Mouse (Mus musculus): ENCODE measurements around the gene Sapcd2.

The Sapcd2 gene

DNA sequence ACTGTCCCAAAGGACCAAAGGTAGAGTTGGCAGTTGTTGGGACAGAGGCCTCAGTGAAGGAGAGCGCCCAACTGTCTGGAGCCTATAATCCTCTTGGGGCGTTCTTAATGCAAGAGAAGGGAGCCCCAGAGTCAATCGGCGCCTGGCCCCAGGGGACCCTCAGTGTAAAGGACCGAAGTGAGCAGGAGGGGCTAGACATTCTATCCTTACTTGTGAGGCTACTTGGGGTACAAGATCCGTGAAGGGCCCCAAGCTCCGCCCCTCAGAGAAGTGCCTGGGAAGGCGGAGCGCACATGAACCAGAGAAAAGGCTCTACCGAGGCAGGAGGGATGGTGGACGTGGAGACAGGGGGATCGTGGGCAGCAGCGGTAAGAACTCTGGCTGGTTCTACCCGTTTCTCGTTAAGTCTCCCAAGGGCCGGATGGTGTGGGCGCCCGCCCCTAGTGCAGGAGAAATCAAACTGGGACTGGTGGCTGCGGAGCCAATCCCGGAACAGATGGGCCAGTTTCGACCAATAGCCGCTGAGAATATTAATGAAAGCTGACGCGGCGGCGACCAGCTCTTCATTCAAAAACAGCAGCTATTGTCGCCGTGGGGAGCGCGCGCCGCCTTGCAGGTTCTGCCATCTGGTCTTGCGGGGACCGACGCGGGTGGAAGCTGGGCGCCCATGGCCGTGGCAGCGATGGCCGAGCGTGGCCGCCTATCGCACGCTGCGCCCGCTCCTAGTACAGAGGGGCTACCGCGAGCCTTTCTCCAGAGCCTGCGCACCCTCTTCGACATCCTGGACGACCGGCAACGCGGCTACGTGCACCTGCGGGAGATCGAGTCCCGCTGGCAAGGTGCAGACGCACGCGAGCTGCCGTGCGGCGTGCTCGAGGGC, at the start of gene Sapcd2:
Gene Sapcd2 (plus strand): TSS at position 558 of the 880 bp plus-strand sequence.
- in situ Hi-C loops (cut with MboI; ENCODE audit: unreplicated experiment in 2 of 2): no loop called here

DNA sequence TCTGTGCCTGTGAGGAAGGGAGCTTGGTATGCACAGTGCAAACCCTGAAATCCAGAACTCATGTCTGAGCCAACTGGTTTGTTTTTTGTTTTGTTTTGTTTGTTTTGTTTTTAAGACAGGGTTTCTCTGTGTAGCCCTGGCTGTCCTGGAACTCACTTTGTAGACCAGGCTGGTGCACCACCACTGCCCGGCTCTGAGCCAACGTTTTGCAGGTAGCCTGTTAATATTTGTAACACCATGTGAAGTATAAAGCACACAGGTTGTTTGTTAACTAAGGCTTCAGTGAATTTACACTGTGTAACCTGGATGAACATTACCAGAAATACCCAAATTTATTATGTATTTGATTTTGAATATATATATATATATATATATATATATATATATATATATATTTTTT, 46.1 kb upstream of the Sapcd2 start:
- in situ Hi-C loops (cut with MboI; ENCODE audit: unreplicated experiment in 2 of 2): loop anchor here in 1 of 2 experiments (10.0 kb wide), 1 partner anchor 191 kb away; no protein-coding TSS in a partner anchor

DNA sequence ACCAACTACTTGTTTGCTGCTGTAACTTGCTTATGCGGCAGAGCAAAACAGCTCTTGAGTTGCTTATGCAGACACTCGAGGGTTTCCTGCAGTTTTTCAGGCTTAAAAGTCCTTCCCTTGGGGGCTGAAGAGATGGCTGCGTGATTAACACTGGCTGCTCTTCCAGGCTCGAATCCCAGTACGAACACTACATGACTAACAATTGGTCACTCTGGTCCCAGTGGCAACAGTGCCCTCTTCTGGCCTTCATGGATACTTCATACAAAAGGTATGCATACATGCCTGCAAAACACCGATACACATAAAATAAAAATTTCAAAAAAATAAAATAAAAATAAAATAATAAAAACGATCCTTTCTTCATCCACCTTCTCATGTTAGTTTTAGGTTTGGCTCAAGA, 43.7 kb upstream of the Sapcd2 start:
- in situ Hi-C loops (cut with MboI; ENCODE audit: unreplicated experiment in 2 of 2): loop anchor here in 1 of 2 experiments (10.0 kb wide), 1 partner anchor 194 kb away; no protein-coding TSS in a partner anchor

- in situ Hi-C loops (cut with MboI; ENCODE audit: unreplicated experiment in 2 of 2): loop anchor here (5.0 to 10.0 kb wide), 3 partner anchors 36 to 73 kb away; partner anchors contain the start of gene Uap1l1 (in 1 of the 2)
Observed at GRCm38 (mm10) chr2:25331470-25331869, 40.7 kb upstream of the Sapcd2 start.

GRCm38 (mm10) chr2:25332286-25333160, 39.6 kb upstream of the Sapcd2 start, which contains the start of gene Man1b1:
Gene Man1b1, plus strand, starts transcription at chr2:25332338.
- in situ Hi-C loops (cut with MboI; ENCODE audit: unreplicated experiment in 2 of 2): loop anchor here (5.0 to 10.0 kb wide), 3 partner anchors 35 to 72 kb away; partner anchors contain the start of gene Uap1l1 (in 1 of the 2)

- in situ Hi-C loops (cut with MboI; ENCODE audit: unreplicated experiment in 2 of 2): loop anchor here (5.0 to 10.0 kb wide), 3 partner anchors 34 to 71 kb away; partner anchors contain the start of gene Uap1l1 (in 1 of the 2)
Observed at GRCm38 (mm10) chr2:25333569-25333968, 38.6 kb upstream of the Sapcd2 start.

- in situ Hi-C loops (cut with MboI; ENCODE audit: unreplicated experiment in 2 of 2): loop anchor here in 1 of 2 experiments (10.0 kb wide), 1 partner anchor 66 kb away; no protein-coding TSS in a partner anchor
Observed at GRCm38 (mm10) chr2:25338303-25338702, 33.8 kb upstream of the Sapcd2 start.

GRCm38 (mm10) chr2:25348162-25348561, 24.0 kb upstream of the Sapcd2 start:
- in situ Hi-C loops (cut with MboI; ENCODE audit: unreplicated experiment in 2 of 2): no loop called here

- in situ Hi-C loops (cut with MboI; ENCODE audit: unreplicated experiment in 2 of 2): no loop called here
Observed at GRCm38 (mm10) chr2:25349499-25349898, 22.6 kb upstream of the Sapcd2 start.

- in situ Hi-C loops (cut with MboI; ENCODE audit: unreplicated experiment in 2 of 2): no loop called here
Observed at GRCm38 (mm10) chr2:25350701-25351100, 21.4 kb upstream of the Sapcd2 start.

DNA sequence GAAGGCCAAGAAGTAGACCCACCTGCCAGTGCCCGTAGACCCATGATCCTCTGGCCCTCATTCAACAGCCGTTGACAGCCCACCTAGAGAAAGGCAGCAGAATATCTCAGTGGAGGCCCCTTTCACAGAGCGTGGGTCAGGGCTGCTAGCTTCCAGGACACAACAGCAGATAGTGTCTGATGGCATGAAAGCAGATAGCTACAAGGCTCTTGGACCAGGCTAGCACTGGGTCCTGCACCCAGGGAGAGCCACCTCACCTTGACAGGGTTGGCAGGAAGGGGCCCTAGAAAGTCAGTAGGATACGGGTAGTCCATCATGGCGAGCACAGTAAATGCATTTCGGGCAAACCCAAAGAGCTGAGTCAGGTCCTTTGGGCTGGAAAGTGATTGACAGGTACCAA, 17.9 kb upstream of the Sapcd2 start:
- in situ Hi-C loops (cut with MboI; ENCODE audit: unreplicated experiment in 2 of 2): no loop called here

GRCm38 (mm10) chr2:25355419-25356066, 16.6 kb upstream of the Sapcd2 start:
- in situ Hi-C loops (cut with MboI; ENCODE audit: unreplicated experiment in 2 of 2): no loop called here

DNA sequence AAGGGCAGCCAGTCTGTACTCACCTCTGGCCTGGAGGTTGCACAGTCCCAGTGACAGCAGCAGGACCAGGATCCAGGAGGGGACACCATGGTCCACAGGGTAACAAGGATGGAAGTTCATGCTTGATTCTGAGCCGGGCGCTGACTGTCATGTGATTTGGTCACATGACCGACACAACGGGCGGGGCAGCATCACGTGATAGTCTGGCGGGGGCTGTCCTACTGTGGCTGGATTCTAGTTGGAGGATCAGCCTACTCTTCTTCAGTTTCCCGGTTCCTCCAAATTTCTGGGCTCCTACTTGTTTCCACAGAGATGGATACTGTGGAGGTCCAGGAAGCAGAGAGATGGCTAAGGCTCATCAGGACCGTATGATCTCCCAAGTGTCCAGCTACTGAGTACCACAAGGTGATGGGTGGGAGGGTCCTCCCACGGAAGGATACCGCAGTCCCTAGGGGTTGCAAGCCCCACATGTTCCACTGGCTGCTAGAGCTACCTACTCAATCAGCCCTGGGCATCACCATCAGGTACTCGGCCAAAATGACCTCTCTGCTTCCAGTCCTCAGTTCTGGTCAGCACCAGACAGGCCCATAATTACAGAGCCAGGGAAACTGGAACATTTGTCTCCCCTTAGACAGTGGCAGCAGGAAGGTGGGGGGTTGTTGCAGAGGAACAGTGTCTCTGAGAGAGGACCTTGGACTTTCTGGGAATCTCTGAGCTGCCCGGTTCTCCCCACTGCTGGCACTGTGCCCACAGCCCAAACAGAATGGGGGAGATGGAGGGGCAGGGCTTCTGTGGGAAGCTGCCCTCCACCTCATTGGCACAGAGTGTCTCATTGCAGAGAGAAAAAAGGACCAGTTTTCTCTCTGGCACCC, 15.7 kb upstream of the Sapcd2 start, which contains the start of gene Dpp7:
Gene Dpp7 (minus strand): TSS at position 152 of the 872 bp plus-strand sequence.
- in situ Hi-C loops (cut with MboI; ENCODE audit: unreplicated experiment in 2 of 2): no loop called here

GRCm38 (mm10) chr2:25359848-25360247, 12.3 kb upstream of the Sapcd2 start:
- in situ Hi-C loops (cut with MboI; ENCODE audit: unreplicated experiment in 2 of 2): no loop called here

DNA sequence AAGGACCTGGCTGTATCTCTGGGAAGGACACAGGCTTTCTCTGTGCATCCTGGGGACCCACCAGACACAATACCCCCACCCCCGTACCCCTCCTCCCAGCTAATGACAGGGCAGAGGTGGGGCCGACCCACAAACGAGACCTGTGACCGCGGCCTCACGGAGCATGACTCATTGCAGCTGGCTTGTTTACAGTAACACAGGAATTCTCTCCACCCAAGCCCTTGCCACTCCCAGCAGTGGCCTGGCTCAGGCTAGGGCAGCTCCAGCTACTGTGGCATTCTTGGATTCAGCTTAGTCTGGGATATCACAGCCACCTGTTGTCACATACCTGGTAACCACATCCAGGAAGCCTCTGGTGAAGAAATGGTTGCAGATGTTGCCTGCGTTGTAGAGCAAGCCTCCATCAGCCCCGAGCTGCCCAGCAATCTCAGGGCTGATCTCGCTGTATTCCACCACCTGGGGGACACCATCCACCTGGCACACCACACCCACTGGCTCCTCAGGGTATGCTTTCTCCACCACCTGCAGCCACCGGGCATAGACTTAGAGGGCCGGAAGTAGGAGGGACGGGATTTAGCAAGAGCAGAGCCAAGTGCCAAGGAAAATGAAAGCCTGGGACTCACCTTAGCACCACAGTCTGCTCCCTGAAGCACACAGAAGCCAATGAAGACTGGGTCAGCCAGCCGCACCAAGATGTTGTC, 8.5 kb upstream of the Sapcd2 start:
- in situ Hi-C loops (cut with MboI; ENCODE audit: unreplicated experiment in 2 of 2): no loop called here

- in situ Hi-C loops (cut with MboI; ENCODE audit: unreplicated experiment in 2 of 2): no loop called here
Observed at GRCm38 (mm10) chr2:25364313-25364712, 7.8 kb upstream of the Sapcd2 start.

GRCm38 (mm10) chr2:25364761-25365090, 7.4 kb upstream of the Sapcd2 start:
- in situ Hi-C loops (cut with MboI; ENCODE audit: unreplicated experiment in 2 of 2): loop anchor here in 1 of 2 experiments (5.0 kb wide), 1 partner anchor 32 kb away; the partner anchor contains the start of gene Man1b1

- in situ Hi-C loops (cut with MboI; ENCODE audit: unreplicated experiment in 2 of 2): loop anchor here in 1 of 2 experiments (5.0 kb wide), 1 partner anchor 33 kb away; the partner anchor contains the start of gene Man1b1
Observed at GRCm38 (mm10) chr2:25365091-25365761, 6.9 kb upstream of the Sapcd2 start, which contains the start of gene Uap1l1. Gene Uap1l1, minus strand, starts transcription at chr2:25365682.

Data from v-Abl transformed pro-B cells (cell line).